Comparison of ENCODE assay signal across 8 mouse cellular contexts in genomic region chr11:88552987-88553386, GRCm38 (mm10).
DNase-seq lines count a peak whose midpoint lies in the region; ATAC-seq and TF ChIP-seq lines count a peak whose summit lies in the region.

No protein-coding gene starts in this region.

- no peak overlapping the region; the same call in 1 of the 2 replicates for H3K27ac ChIP-seq in forebrain, embryonic 14.5 days (ENCODE audit: low read depth, low read length)
- peak overlapping the region; percentile 46; the same call in 1 of the 2 replicates for H3K27ac ChIP-seq in liver, embryonic 15.5 days (replicated peaks)
- peak overlapping the region; percentile 17; the same call in 1 of the 2 replicates for H3K27ac ChIP-seq in olfactory bulb, adult 2 months (ENCODE audit: insufficient read depth, low read depth, low read length)
- no peak overlapping the region for H3K27ac ChIP-seq in thymus, adult 2 months (ENCODE audit: control insufficient read depth, insufficient read depth, low read length)

- no peaks in the 10 kb centered on the region for H3K36me3 ChIP-seq in forebrain, embryonic 14.5 days (ENCODE audit: control insufficient read depth, insufficient read depth, low read length)
- no peaks in the 10 kb centered on the region for H3K36me3 ChIP-seq in liver, embryonic 15.5 days (replicated peaks)
- no peaks in the 10 kb centered on the region for H3K36me3 ChIP-seq in thymus, adult 2 months (ENCODE audit: control insufficient read depth, insufficient read depth, low read length)

- WGBS in forebrain, embryonic 14.5 days = 14% methylated on average over 8 of the region's 8 CpGs
- WGBS in liver, embryonic 15.5 days (ENCODE audit: insufficient replicate concordance) = 61% methylated on average over 8 of the region's 8 CpGs
- WGBS in olfactory bulb, adult 2 months = 20% methylated on average over 8 of the region's 8 CpGs
- WGBS in thymus, adult 2 months = 71% methylated on average over 8 of the region's 8 CpGs

- DNase-seq in CD4-positive helper T cell, adult 2 months (ENCODE audit: low read depth, low spot score) = peak; percentile 86
- peak; percentile 88 for DNase-seq in brain, adult 2 months (ENCODE audit: low read depth, low spot score)
- peak; percentile 70 for DNase-seq in forebrain, embryonic 14.5 days (ENCODE audit: low spot score)
- peak; percentile 87 for DNase-seq in heart, postnatal 10 days
- peak; percentile 87 to 91 for DNase-seq in kidney, postnatal 4 days
- peak; percentile 80 for DNase-seq in thymus, adult 2 months

- TF ChIP-seq CTCF in olfactory bulb, adult 2 months (IDR thresholded peaks at IDR 0.05; ENCODE audit: insufficient read depth, low read depth, low read length) = peak; percentile 62; the same call in 1 of the 2 replicates
- peak; percentile 68; the same call in 1 of the 2 replicates for TF ChIP-seq CTCF in thymus, adult 2 months (IDR thresholded peaks at IDR 0.05; ENCODE audit: borderline replicate concordance, control insufficient read depth, extremely low read depth, insufficient read depth, low read length, poor library complexity)

- no peak overlapping the region for H3K4me2 ChIP-seq in forebrain, embryonic 14.5 days (ENCODE audit: low read length)
- no peak overlapping the region; the same call in 1 of the 2 replicates for H3K4me2 ChIP-seq in liver, embryonic 15.5 days

- no peak overlapping the region for H3K4me3 ChIP-seq in forebrain, embryonic 14.5 days (ENCODE audit: low read depth, low read length)
- H3K4me3 ChIP-seq in liver, embryonic 15.5 days (replicated peaks) = no peak overlapping the region
- H3K4me3 ChIP-seq in olfactory bulb, adult 2 months (ENCODE audit: insufficient read depth, low read depth, low read length) = no peak overlapping the region
- H3K4me3 ChIP-seq in thymus, adult 2 months (ENCODE audit: control insufficient read depth, insufficient read depth, low read length) = no peak overlapping the region

- intact Hi-C loops in heart, postnatal 10 days (cut with DNase I) = loop anchor here (1.0 to 10.0 kb wide), 3 partner anchors 175 to 269 kb away; partner anchors contain the start of gene Ccdc182

- H3K27me3 ChIP-seq in forebrain, embryonic 14.5 days (replicated peaks; ENCODE audit: control insufficient read depth, insufficient read depth, low read length) = no peaks in the 10 kb centered on the region
- H3K27me3 ChIP-seq in liver, embryonic 15.5 days = no peaks in the 10 kb centered on the region
- H3K27me3 ChIP-seq in thymus, adult 2 months (ENCODE audit: control insufficient read depth, insufficient read depth, low read length) = no peaks in the 10 kb centered on the region

- H3K4me1 ChIP-seq in forebrain, embryonic 14.5 days (ENCODE audit: control insufficient read depth, insufficient read depth, low read length) = peaks cover 81% of the 10 kb centered on the region
- H3K4me1 ChIP-seq in liver, embryonic 15.5 days (replicated peaks) = peaks cover 62% of the 10 kb centered on the region
- H3K4me1 ChIP-seq in olfactory bulb, adult 2 months (ENCODE audit: control insufficient read depth, insufficient read depth, low read length) = peaks cover 49% of the 10 kb centered on the region
- peaks cover 47% of the 10 kb centered on the region for H3K4me1 ChIP-seq in thymus, adult 2 months (replicated peaks; ENCODE audit: control insufficient read depth, insufficient read depth, low read length)

- no peak for TF ChIP-seq POLR2A in olfactory bulb, adult 2 months (IDR thresholded peaks at IDR 0.05; ENCODE audit: insufficient read depth, low read depth, low read length)
- no peak for TF ChIP-seq POLR2A in thymus, adult 2 months (IDR thresholded peaks at IDR 0.05; ENCODE audit: control insufficient read depth, extremely low read depth, insufficient read depth, low read length, poor library complexity)

- ATAC-seq in forebrain, embryonic 14.5 days = no peak
- peak; percentile 28; the same call in 1 of the 2 replicates for ATAC-seq in liver, embryonic 15.5 days (ENCODE audit: insufficient read depth)

- H3K9ac ChIP-seq in forebrain, embryonic 14.5 days (ENCODE audit: low read length) = peak overlapping the region; percentile 13; the same call in 1 of the 2 replicates
- no peak overlapping the region for H3K9ac ChIP-seq in liver, embryonic 15.5 days

- no peaks in the 10 kb centered on the region for H3K9me3 ChIP-seq in forebrain, embryonic 14.5 days (replicated peaks; ENCODE audit: control insufficient read depth, low read length)
- H3K9me3 ChIP-seq in liver, embryonic 15.5 days (replicated peaks) = no peaks in the 10 kb centered on the region

Comparison
In these comparisons a context has a peak if more than half of its experiments do, and no peak if none do; other contexts are left out.
1. H3K27ac ChIP-seq: peak in liver, embryonic 15.5 days (single experiment) and olfactory bulb, adult 2 months (single experiment); none in forebrain, embryonic 14.5 days (single experiment) and thymus, adult 2 months (single experiment).
2. Peak in every context shown above with its lines, with median percentiles within 50 percentile points of each other: DNase-seq.